Mouse (Mus musculus) stomach, postnatal 0 days (tissue): ENCODE data around the gene Nipsnap1. TPM values are rescaled to one million over a fixed set of nuclear protein-coding genes. Genes with fewer than 3 reads are reported as not detected.

ENCODE experiments used
- ATAC-seq: fragments of 200-750 bp; cut with Nextera tagmentation; 2 replicates; pipeline ENCODE4 v1.8.0; 2017; ENCODE audit not compliant: low FRiP score, low TSS enrichment
- DNase-seq: peaks from one replicate; pipeline ENCODE4 v3.0.0-alpha.2; 2016; ENCODE audit warnings: low spot score
- H3K27ac ChIP-seq: fragments of 300-500 bp; sonication (generic); replicated peaks from 2 replicates; pipeline ENCODE4 v1.5.1; 2014; ENCODE audit warnings: mild to moderate bottlenecking, control low read depth
- H3K27me3 ChIP-seq: fragments of 300-500 bp; sonication (generic); 2 replicates; pipeline ENCODE4 v1.6.1; 2014; ENCODE audit warnings: low read length; ENCODE audit not compliant: control insufficient read depth, insufficient read depth
- H3K36me3 ChIP-seq: fragments of 300-500 bp; sonication (generic); 2 replicates; pipeline ENCODE4 v1.6.1; 2014; ENCODE audit warnings: low read length, mixed read lengths; ENCODE audit not compliant: control insufficient read depth, insufficient read depth
- H3K4me1 ChIP-seq: fragments of 300-500 bp; sonication (generic); replicated peaks from 2 replicates; pipeline ENCODE4 v1.6.1; 2014; ENCODE audit warnings: antibody characterized with exemption; ENCODE audit not compliant: control insufficient read depth, insufficient read depth
- H3K4me2 ChIP-seq: fragments of 300-500 bp; sonication (generic); replicated peaks from 2 replicates; pipeline ENCODE4 v1.6.1; 2014; ENCODE audit warnings: low read depth, mild to moderate bottlenecking, control low read depth, moderate library complexity
- H3K4me3 ChIP-seq: fragments of 300-500 bp; sonication (generic); 2 replicates; pipeline ENCODE4 v1.5.1; 2014; ENCODE audit warnings: low read depth, low read length, control low read depth
- H3K9ac ChIP-seq: fragments of 300-500 bp; sonication (generic); 2 replicates; pipeline ENCODE4 v1.6.1; 2014; ENCODE audit warnings: mild to moderate bottlenecking, low read length, control low read depth, mixed read lengths
- H3K9me3 ChIP-seq: fragments of 300-500 bp; sonication (generic); 2 replicates; pipeline ENCODE4 v1.6.1; 2016; ENCODE audit warnings: low read length; ENCODE audit not compliant: control insufficient read depth
- CTCF ChIP-seq: IDR thresholded peaks from 2 replicates; pipeline ENCODE4 v1.5.1; 2016; ENCODE audit warnings: antibody characterized with exemption, low read depth, mild to moderate bottlenecking, moderate library complexity
- EP300 ChIP-seq: optimal IDR thresholded peaks from 2 replicates; pipeline ENCODE3; 2016; ENCODE audit warnings: antibody characterized with exemption
- WGBS: fragments of 180-500 bp; shearing (Covaris S2); extraction: QIAGEN DNeasy Blood & Tissue Kit; methylation state at CpG from one replicate; pipeline ENCODE4 v1.1.7; 2014; 5-methylcytosine and 5-hydroxymethylcytosine counted together
- polyA plus RNA-seq: library from polyadenylated mRNA; unstranded; fragments of >200 nt; fragmentation: Nextera tagmentation; extraction: Ambion mirVana; gene quantifications from 2 replicates; pipeline ENCODE4 v1.2.1, GENCODE M21; 2015

The Nipsnap1 gene
- 28.2 and 29.7 TPM in 2 replicates for polyA plus RNA-seq

DNA sequence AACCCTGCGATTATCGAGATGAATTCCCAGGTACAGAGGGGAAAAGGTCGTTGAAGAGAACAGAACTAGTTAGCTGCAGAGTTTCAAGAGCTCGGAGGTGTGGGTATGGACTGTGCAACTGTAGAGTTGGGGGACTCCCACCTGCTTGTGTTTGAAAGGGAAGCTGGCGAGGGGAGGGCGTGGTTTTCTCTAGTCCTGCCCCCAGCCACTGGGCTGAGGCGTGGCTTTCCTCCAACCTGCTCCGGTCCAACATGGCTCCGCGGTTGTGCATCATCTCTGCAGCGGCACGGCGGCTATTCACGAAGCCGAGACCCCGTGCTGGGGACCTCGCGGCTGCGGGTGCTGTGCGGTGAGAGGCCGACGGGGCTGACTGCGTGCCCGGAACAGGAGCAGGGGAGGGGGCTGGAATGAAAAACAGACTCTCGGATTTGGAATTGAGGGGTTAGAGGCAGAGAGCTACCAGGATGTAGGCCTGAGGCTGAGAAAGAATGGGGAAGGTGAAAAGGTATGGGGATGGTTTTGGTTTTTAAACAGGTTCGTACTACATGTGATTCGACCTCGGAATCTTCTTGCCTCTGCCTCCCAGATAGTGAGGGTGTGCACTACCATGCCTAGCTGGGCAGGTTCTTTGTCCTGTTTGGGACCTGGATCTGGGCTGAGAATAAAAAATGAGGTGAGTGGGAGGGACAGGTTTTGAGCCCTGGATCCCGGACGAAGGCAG, at the start of gene Nipsnap1:
Gene Nipsnap1 (plus strand): TSS at position 197 of the 721 bp plus-strand sequence.
- no peaks in the 10 kb centered on the region for H3K27me3 ChIP-seq
- TF ChIP-seq EP300 (no peak), CTCF (no peak)
- H3K9me3 ChIP-seq = no peaks in the 10 kb centered on the region
- peak within 1 kb of the TSS; percentile 58 for H3K4me3 ChIP-seq
- no peaks in the 10 kb centered on the region for H3K36me3 ChIP-seq
- DNase-seq (peak; percentile 88), ATAC-seq (peak; percentile 89)
- H3K27ac ChIP-seq = no peak within 1 kb of the TSS
- peak within 1 kb of the TSS; percentile 74 for H3K4me2 ChIP-seq
- 2% methylated on average over 30 of the region's 30 CpGs for WGBS
- H3K9ac ChIP-seq = peak within 1 kb of the TSS; percentile 60; the same call in 1 of the 2 replicates
- no peaks in the 10 kb centered on the region for H3K4me1 ChIP-seq

DNA sequence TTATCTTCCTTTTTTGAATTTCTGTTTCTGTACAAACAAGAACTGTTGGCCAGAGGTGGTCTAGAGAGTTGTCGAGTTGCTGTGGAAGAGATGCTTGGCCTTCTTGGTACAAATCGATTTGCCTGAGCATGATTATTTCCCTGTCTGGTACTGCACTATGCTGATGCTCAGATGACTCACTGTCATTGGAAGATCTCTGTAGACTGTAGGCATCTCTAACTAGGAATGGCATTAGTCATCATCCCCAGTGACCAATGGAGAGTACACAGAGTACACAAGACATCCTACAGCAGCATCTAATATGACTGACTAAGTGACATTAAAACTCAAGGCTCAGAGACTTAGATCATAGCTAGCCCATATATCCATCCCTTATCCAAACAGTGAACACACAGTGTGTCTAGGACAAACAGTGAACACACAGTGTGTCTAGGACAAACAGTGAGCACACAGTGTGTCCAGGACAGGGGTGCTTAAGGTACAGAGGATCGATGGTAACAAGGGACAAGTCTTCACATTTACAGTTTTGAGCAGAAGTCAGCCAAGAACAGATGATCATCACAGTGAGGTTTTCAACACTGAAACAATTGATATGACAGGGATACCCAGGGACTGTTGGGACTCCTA, 47.5 kb upstream of the Nipsnap1 start:
- Histone ChIP-seq H3K4me3 (no peak overlapping the region), H3K4me1 (no peaks in the 10 kb centered on the region), H3K9ac (no peak overlapping the region), H3K4me2 (no peak overlapping the region), H3K9me3 (no peaks in the 10 kb centered on the region), H3K27me3 (no peaks in the 10 kb centered on the region), H3K36me3 (no peaks in the 10 kb centered on the region), H3K27ac (no peak overlapping the region)
- TF ChIP-seq EP300 = no peak
- TF ChIP-seq CTCF = no peak
- no peak for ATAC-seq
- DNase-seq = no peak
- 92% methylated on average over 3 of the region's 3 CpGs for WGBS

DNA sequence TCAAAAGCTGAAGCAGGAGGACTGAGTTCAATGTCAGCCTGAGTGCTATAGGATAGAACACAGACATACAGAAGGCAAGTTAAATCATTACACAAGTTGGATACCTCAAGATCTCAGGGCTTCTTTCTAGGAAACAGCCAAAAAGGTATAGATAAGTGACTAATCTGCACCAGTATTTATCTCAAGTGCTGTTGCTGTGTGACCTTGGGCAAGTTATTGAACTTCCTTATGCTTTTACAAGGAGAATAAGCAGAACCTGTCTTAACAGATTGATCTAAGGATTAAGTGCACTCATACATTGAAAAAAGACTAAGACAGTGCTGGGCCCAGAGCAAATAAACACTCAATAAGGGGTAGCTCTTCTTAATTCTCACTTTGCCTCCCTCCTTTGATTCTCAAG, 46.4 kb upstream of the Nipsnap1 start:
- Histone ChIP-seq H3K27me3 (no peaks in the 10 kb centered on the region), H3K36me3 (no peaks in the 10 kb centered on the region), H3K4me1 (no peaks in the 10 kb centered on the region), H3K9ac (no peak overlapping the region), H3K9me3 (no peaks in the 10 kb centered on the region), H3K4me2 (no peak overlapping the region), H3K27ac (no peak overlapping the region), H3K4me3 (no peak overlapping the region)
- no peak for ATAC-seq
- no peak for DNase-seq
- no peak for TF ChIP-seq EP300
- no peak for TF ChIP-seq CTCF

DNA sequence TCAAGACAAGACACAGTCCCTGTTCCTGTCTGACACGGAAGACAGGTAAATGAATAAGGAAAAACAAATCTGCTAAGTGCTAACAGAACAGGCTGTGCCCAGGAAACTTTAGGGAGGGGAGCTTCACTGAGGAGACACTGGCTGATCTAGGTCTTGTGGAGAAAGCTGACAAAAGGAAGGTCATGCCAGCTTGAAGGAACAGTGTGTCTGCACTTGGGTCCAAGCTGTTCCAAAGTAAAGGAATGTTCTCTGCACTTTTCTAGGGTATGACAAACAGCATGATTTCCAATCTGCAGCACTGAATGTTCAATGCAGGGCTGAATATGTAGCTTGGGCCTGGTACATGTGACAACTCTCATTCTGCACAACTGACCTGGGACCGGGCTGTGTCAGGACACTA, 45.8 kb upstream of the Nipsnap1 start:
- ATAC-seq = no peak
- WGBS = 51% methylated on average over 2 of the region's 2 CpGs
- H3K36me3 ChIP-seq = no peaks in the 10 kb centered on the region
- no peaks in the 10 kb centered on the region for H3K27me3 ChIP-seq
- no peaks in the 10 kb centered on the region for H3K9me3 ChIP-seq
- no peak for DNase-seq
- no peak overlapping the region for H3K9ac ChIP-seq
- no peak for TF ChIP-seq CTCF
- TF ChIP-seq EP300 = no peak
- no peak overlapping the region for H3K27ac ChIP-seq
- no peaks in the 10 kb centered on the region for H3K4me1 ChIP-seq
- no peak overlapping the region for H3K4me3 ChIP-seq
- no peak overlapping the region for H3K4me2 ChIP-seq

DNA sequence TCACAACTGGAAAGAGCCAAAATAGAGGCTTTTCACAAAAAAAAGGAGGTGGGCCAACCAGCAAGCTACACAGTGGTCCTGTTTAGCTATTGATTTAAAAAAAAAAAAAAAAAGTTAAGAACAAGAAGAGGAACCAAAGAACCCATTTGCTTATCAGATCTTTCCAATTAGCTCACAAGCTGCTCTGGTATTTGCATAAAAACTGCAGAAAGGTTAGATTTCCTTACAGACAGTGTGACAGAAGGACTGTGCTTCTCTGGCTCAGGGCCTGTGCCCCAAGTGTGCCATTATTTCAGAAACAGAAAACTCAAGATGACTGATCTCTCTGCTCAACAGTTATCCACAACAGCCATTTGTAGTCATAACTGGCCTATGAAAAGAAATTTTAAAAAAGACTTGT, 42.7 kb upstream of the Nipsnap1 start:
- H3K9ac ChIP-seq = no peak overlapping the region
- H3K27me3 ChIP-seq = no peaks in the 10 kb centered on the region
- H3K4me2 ChIP-seq = no peak overlapping the region
- no peak overlapping the region for H3K4me3 ChIP-seq
- TF ChIP-seq CTCF = no peak
- TF ChIP-seq EP300 = no peak
- no peaks in the 10 kb centered on the region for H3K36me3 ChIP-seq
- no peaks in the 10 kb centered on the region for H3K9me3 ChIP-seq
- no peak for DNase-seq
- no peaks in the 10 kb centered on the region for H3K4me1 ChIP-seq
- no peak for ATAC-seq
- H3K27ac ChIP-seq = no peak overlapping the region

DNA sequence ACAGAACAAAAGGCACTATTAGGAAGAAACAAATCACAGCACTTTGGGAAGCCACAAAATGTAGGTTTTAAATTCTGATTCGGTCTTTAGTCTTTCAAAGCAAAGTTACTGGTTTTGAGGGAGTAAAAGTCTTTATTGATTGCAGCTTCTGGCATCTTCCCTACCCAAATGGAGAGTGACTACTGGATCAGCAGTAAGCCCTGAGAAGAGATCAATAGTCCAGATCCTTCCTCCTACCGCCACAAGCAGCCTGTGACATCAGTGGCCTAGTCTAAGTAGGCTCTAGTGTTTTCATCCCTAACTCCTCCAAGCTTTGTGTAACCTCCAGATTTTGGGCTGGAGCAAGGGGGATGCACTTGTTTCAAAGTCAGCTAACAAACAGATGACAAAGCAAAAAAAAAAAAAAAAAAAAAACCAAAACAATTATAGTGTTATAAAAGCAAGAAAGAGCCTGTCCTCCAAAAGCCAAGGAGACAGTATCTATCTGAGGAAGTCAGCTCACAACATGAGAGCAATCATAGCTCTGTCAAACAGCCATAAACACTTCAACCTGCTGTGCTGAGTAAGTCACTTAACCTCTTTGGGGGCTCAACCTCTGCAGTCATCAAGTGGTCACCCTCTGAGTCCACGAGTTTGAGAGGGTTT, 40.3 kb upstream of the Nipsnap1 start:
- DNase-seq (no peak), ATAC-seq (no peak)
- H3K27me3 ChIP-seq = no peaks in the 10 kb centered on the region
- H3K4me2 ChIP-seq = no peak overlapping the region
- no peak overlapping the region for H3K27ac ChIP-seq
- TF ChIP-seq EP300 = no peak
- TF ChIP-seq CTCF = no peak
- H3K4me1 ChIP-seq = no peaks in the 10 kb centered on the region
- no peaks in the 10 kb centered on the region for H3K9me3 ChIP-seq
- WGBS = 67% methylated on average over 3 of the region's 3 CpGs
- no peaks in the 10 kb centered on the region for H3K36me3 ChIP-seq
- no peak overlapping the region for H3K4me3 ChIP-seq
- H3K9ac ChIP-seq = no peak overlapping the region
